Mouse (Mus musculus): ENCODE data around the gene Olfr1137.

The Olfr1137 gene

DNA sequence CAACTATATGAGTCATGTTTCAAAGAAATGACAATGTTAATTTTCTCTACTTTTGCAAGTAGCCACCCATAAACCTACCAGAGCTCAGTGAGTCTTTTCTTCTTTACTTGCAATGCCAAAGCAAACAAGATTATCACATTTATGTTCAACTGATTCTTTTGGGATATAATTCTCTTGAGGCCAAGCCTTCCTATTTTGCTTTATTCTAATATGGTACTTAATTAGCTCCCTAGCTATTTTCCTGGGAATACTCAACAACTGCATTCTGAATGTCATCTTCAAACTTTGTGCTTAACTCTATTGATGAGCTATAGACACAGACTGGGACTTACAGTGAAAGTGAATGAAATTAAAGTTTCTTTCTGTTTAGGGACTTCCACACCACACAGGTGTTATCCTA lies at the start of gene Olfr1137:
TSS of gene Olfr1137 (minus strand) at position 101 of the 400 bp plus-strand sequence.
- no peak for DNase-seq

DNA sequence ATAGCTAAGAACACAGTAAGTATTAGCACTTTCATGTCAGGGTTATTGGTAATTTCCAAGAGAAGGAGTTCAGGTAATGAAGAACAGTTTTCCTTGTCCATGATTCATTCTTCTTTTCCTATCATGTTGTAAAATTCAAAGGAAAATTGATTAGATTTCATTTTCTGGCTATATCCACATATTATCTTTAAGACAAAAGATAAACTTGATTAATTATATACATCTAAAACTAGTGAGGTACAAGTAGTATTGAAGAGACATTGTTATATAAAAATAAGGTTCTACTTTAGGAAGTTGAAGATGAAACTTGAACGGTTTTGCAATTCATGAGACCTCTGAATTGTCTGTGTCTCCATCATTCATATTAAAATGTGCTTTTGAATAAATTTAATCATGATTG lies 40.9 kb upstream of the Olfr1137 start, which contains the start of gene Olfr1141:
TSS of gene Olfr1141 (minus strand) at position 101 of the 400 bp plus-strand sequence.
- no peak for DNase-seq

DNA sequence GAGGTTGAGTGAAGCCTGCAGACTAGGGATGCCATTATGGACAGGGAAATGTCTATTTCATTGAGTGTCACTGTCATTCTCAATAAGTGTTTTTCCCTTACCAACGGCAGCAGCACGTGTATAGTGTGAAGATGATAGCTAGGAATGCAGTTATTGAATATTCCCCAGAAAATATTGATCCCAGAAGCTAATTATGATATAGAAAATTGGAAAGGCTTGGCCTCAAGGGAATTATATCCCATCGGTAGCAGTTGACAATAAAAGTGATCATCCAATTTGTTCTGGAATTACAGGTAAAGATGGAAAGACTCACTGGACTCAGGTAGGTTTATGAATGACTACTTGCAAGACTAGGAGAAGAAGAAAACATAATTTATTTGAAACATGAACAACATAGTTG lies 30.5 kb upstream of the Olfr1137 start, which contains the start of gene Olfr1140:
TSS of gene Olfr1140 (plus strand) at position 301 of the 400 bp plus-strand sequence.
- DNase-seq = no peak

DNA sequence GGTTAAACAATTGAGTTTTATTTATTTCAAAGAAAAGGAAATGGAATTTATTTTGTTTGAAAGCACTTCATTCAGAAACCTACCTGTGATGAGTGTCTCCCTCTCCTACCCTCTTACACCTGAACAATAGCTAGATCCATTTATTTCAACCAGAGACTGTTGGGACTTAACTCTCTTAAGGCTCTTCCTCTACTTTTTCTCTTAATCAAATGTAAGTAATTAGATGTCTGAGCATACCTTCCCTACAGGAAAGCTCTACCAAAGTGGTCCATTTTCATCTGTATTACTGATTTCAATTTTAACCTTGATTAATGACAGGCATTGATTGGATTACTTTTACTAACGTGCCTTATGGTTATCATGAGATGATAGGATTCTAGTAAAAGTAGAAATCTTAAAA lies 26.9 kb upstream of the Olfr1137 start, which contains the start of gene Olfr1138:
TSS of gene Olfr1138 (minus strand) at position 101 of the 400 bp plus-strand sequence.
- DNase-seq = no peak

DNA sequence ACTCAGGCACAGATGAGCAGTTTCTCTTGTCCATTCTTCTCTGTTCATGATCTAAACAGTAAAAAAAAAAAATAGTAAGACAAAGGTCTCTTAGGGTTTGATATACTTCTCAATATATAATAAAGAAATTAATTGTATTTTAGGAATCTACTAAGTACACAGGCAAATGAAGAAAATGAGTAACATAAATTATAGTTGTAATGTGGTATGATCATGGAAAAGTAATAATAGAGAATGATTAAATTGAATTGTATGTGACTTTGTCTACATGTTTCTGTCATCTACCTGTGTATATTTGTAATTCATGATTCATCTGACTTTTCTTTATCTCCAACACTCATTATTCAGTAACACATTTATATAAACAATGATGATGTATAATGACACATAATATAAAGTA lies 19.1 kb downstream of the Olfr1137 start, which contains the start of gene Olfr1136:
TSS of gene Olfr1136 (minus strand) at position 101 of the 400 bp plus-strand sequence.
- no peak for DNase-seq

DNA sequence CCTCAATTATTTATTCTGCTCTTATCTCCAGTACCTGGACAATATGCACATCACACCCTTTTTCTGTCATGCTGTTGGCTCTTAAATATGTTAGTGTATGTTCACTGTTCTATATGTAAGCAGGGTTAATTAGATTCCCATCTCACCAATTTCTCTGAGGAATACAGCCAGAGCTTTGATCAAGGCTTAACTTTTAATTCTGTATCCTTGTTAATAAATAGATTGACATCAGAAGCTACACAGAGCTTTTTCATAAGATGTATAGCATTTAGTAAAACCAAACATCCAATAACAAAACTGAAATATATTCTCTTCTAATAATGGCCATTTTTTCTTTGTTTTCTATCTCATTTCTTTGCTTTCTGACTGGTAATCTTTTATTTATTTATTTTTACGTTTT lies 39.4 kb downstream of the Olfr1137 start, which contains the start of gene Olfr1135:
TSS of gene Olfr1135 (minus strand) at position 101 of the 400 bp plus-strand sequence.
- no peak for DNase-seq

Data from right cerebral cortex, postnatal 25 days (tissue).